Mouse (Mus musculus) monocyte, adult 5-6 weeks (primary cell): Measurements from ENCODE around the gene Ptar1. TPM values are rescaled to one million over a fixed set of nuclear protein-coding genes. Genes with fewer than 3 reads are reported as not detected.

Source experiments
- ATAC-seq: fragments of 153-309, 156-312 bp; replicated peaks from 2 replicates; pipeline ENCODE4 v1.8.0; 2017; ENCODE audit warnings: mild to moderate bottlenecking; ENCODE audit not compliant: low TSS enrichment, insufficient number of reproducible peaks, severe bottlenecking, poor library complexity, low FRiP score
- total RNA-seq: library from RNA; stranded (forward); fragments of 200-1000, 200-491, 200-594 nt; gene quantifications from 3 replicates; pipeline ENCODE4 v1.2.3, GENCODE M21; 2017

Gene Ptar1
- total RNA-seq, 1 experiment from 2014 or later = 26.7 TPM

DNA sequence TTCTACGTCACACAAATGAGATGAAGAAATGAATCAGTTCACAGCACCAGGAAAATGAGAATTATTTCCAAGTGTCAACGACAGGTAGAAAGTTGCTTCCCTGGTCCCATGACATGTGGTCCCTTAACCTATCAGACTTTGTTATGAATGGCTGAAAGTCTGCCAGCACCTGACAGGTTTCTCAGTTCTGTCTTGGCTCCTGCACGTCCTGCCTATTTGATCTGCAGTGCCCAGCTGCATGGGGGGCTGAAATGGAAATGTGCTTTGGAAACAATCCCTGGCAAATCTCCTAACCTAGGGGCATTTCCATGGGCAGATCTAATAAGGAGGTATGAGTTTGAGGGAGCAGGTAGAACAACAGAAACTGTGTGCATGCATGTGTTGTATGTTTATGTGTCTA lies 59.3 kb downstream of the Ptar1 start:
- no peak for ATAC-seq

DNA sequence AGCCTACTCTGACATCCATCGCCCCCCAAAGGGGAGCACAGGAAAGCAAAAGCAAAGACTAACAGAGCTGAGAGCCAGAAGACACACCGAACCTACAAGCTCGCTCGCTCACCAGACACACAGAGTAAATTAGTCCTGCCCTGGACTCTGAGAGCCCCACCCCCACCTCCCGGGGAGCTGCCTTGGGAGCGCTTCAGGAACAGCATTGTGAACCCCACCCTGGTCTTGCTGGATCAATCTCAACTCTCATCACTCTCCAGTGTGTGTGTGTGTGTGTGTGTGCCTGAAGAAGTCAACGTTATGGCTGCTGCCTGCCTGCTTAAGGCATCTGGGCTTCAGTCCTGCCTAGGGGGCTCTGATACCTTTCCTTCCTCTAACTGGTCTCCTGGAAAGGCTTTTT lies 69.8 kb downstream of the Ptar1 start:
- ATAC-seq = no peak

DNA sequence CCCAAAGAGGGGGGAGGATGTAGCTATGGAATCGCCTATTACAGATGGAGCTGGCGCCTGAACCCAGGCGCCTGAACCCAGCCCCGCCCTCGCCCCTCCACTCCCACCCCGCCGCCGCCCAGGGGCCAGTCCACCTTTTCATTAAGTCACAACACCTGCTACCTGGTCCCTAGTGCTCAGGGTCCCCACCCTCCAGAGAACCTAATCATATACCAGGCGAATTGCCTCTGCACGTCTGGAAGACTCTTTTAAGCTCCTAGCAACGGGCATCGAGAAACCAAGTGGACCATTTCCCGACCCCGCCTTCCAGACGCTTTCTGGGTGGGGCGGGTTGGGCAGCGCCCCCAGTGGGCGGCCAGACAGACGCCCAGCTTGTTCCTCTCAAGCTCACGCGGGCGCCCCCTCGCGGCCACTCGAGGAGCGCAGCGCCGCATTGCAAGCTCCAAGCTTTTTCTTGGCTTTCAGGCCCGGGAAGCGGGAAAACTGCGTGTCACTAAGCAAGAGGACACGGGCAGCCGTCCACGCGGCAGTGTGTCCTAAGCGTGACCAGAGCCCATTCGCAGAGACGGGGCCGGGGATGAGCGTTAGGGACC lies 70.8 kb downstream of the Ptar1 start:
- peak; percentile 54 for ATAC-seq

DNA sequence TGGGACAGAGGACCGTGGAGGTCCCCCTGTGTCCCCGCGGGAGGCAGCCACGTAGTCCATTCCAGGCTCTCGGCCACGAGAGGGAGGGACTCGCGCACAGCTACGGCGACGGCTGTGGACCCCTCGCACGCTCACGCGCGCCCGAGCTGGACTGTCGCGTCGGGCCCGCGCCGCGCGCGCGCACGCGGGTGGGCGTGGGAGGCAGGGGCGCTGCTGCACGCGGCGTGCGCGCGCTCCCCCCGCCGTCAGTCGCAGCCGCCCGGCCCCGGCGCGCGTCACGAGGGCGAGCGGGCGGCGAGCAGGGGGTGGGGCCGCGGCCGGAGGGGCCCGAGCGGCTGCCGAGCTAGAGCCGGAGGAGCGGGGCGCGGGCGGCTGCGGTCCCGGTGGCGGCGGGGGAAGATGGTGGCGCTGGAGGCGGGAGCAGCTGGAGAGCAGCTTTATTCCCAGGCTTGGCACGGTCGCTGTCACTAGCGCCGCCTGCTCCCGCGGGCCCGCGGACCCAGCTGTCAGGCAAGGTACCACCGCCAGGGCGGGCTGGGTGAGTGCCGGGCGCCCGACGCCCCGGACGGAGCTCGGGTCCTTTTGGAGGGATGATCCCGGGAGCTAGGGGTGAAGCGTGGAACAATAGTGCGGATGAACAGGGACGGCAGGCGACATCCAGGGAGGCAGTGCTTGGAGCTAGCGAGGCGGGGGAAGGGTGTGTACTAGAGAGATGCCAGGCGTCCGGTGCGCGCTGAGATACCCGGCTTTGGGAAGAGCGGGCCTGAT lies 71.5 kb downstream of the Ptar1 start, which contains the start of gene Apba1:
Gene Apba1, plus strand, starts transcription at position 334 of the 768 bp plus-strand sequence.
- ATAC-seq = peak; percentile 34; the same call in 1 of the 2 replicates

DNA sequence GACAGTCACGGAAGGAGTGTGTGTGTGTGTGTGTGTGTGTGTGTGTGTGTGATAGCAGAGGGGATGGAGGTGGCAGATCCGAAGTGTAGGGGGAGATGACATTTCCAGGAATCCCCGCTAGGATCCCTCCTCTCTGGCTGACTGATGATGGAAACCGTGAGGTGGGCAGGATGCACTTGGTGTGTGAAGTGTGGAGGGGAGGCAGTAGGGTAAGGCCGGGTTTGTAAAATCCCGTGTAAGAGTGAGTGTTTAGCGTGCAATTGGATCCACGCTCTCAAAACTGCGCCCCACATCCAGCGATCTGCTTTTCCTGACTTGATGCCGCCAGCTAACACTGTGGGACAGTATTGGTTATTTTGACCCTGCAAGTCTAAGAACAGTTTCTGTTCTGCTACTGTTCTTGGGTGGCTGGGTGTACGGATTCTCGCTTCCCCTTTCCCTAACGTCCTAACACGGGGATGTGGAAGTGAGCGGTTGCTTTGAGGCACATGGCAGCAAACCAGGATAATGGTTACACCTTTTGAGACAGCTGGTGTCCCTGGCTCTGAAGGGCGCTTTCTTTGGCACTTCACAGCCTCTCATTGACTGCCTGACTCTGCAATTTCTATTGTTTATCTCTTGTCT lies 72.2 kb downstream of the Ptar1 start:
- ATAC-seq = peak; percentile 76

DNA sequence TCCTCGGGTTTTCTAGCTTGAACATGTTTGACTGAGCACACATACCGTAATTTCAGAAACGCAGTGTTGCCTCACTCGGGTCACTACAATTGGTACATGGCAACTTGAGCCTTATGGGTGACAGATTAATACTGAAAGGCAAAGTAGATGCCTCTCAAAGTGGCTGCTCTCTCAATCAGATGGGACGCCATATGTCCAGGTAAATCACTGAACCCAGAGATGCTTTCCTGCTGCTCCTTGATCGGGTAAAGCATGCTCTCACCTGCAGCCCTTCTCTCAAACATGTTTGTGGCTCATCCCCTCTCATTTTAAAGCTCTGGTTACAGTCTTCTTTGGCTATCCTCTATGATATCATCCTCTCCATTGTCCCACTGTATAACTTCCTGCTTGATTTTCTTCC lies 76.1 kb downstream of the Ptar1 start:
- ATAC-seq = no peak

DNA sequence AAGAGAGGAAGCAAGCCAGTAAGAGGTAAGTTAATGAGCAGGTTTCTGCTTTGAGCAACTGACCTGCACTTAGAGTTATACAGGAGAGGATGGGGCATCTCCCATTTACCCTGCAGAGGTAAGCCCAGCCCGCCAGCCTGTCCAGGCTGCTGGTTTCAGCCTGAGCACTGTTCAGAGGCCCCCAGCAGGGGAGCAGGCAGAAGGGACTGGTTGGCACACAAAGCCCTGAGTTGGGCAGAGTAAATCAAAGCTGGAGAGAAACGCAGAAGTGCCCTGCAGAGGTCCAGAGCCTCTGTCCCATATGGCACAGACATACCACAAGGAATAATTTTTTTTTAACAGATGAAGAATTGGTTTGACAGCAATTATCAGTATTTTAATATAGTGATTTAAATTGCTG lies 76.8 kb downstream of the Ptar1 start:
- no peak for ATAC-seq

DNA sequence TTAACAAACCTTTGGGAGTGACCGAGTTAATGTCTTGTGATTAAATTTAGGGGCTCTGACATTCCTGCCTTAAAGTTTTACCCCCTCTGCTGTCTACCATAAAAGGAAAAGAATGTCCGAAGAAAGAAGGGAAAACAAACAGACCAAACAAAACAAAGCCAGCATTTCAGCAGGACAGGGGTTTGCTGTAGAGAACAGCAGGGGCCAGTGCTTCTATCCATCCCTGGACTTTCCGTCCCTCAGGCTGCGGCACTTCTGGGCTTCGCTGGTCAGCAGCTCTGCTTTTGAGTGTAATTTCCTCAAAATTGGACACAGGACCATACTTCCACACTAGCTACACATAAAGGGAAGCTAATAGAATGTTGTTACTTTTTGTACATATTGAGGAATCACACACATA lies 81.6 kb downstream of the Ptar1 start:
- no peak for ATAC-seq

DNA sequence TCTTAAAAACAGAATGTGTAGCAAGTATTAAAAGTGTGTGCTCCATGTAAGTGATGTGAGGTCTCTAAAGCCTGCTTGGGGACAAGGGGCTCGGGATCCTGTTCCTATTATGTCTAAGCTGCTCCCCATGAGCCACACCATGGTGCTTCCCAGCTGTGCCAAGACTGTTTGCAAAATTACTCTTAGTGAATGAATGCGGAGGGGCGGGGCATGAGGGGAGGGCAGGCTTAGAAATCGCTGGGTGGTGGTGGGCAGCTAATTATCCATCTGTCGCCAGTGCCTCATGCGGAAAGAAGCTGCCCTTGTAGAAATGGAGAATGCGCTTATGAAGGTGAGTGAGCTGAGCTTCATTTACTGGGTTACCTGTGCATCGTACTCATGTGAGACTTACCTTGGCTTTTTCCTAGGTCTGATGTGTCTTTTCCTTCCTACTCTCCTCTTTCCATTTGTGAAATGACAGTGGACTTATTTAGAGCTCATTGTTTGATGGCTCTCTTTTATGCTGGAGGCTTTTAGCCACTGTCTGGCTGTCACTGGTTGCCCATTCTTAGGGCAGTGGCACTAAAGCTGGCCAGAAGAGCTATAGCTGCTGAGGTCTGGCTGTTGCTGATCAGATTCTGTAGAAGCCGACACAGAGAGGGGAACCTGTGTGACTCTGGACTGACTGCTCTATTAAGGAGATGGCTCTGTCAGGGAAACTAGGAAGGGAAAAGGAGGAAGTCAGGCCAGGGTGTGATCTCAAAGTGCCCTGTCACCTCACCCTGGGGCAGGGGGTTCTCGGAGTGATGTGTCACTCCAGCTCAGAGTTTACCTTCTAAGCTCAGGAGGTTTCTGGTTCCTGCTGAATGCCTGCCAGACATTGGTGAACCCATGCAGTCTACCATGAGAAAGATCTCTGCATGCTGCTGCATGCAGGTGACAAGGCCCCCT lies 83.5 kb downstream of the Ptar1 start:
- peak; percentile 52; the same call in 1 of the 2 replicates for ATAC-seq

DNA sequence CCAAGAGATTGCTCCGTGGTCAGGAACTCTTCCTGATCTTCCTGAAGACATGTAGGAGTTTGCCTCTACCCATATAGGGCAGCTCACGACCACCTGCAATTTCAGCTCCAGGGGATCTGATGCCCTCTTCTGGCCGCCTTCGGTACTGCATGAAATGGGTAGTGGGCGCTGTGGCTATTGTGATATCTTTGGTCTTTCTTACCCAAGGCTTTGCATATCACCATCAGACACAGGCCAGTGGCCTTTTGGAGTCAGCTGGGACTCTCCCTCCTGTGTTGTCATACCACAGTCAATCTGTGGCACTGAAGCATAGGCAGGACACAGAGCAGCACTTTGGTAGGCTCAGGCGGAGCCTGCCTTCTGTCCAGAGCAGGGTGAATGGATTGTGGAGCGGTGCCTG lies 84.7 kb downstream of the Ptar1 start:
- peak; percentile 44 for ATAC-seq

DNA sequence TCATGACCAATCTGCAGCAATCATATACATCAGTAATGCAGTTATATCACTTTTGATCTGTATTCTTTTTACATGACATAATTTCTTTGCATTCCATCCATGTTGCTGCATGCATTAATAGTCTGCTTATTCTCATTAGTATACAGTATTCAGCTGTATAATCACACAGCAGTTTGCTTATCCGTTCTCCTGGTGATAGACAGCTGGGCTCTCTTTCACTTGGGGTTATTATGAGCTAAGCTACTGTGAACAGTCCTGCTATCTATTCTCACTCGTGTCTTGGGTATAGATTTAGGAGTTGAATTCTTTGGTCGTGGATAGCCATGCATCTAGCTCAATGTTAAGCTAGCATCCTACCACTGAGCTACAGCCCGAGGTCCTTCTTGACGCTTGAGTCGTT lies 88.1 kb downstream of the Ptar1 start:
- ATAC-seq = no peak

DNA sequence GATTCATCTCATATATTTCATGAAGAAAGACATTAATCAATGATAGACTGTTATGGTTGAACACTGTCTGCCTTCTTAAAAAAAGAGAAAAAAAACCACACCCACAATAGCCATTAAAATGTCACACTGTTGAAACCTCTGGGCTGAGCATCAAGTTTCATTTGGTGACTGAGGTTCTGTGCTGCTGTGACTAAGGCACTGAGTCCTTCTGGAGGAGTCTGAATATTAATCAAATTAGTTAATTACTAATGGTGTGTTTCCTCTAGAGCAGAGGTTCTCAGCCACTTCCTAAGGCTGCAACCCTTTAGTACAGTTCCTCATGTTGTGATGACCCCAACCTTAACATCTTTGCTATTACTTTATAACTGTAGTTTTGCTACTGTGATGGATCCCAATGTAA lies 91.9 kb downstream of the Ptar1 start:
- no peak for ATAC-seq

DNA sequence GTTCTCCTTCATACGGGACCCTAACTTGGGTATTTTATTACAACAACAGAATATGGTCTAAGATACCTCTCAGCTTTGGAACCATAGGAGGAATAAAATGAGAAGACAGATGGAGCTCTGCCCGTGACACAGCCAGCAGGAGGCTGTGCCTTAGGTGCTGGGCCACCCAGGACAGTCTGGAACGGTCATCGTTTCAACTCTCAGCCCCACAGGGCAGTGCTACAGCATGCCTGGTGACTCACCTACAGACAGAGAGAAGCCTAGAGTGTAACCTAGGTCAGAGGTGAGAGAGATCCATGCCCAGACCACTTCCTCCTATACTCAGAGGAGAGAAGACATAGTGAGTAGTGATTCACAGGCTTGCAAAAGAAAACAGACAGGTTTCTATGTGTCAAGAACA lies 92.9 kb downstream of the Ptar1 start:
- no peak for ATAC-seq

Other genes starting within 250 kb of the Ptar1 start
- 0.75 to 2.2 TPM in 2 of 3 replicates, not detected in the other for gene Mamdc2, start 239.0 kb upstream of the Ptar1 start, total RNA-seq
- not detected in 3 replicates for gene 1700028P14Rik, start 34.6 kb upstream of the Ptar1 start, total RNA-seq
- 5.5 to 7.1 TPM (median 6.4 TPM) in 3 replicates for gene Apba1, start 71.5 kb downstream of the Ptar1 start, total RNA-seq